Mouse (Mus musculus) frontal cortex, postnatal 14 days (tissue): ENCODE measurements around the gene Atg16l2.

Experiments
- DNase-seq, 2 experiments: peaks; one replicate each; pipeline ENCODE4 v3.0.0; 2022; ENCODE audit warnings: low spot score in 2 of 2

The Atg16l2 gene

GRCm38 (mm10) chr7:101292086-101292485 is 10.0 kb downstream of the Atg16l2 start:
- no peak for DNase-seq

- no peak for DNase-seq
Measured at GRCm38 (mm10) chr7:101291641-101292040, 10.4 kb downstream of the Atg16l2 start.

- DNase-seq: no peak
Measured at GRCm38 (mm10) chr7:101291211-101291610, 10.8 kb downstream of the Atg16l2 start.

GRCm38 (mm10) chr7:101290401-101290800 is 11.7 kb downstream of the Atg16l2 start:
- no peak for DNase-seq

- DNase-seq: no peak
Measured at GRCm38 (mm10) chr7:101288436-101288835, 13.6 kb downstream of the Atg16l2 start.

GRCm38 (mm10) chr7:101287820-101288219 is 14.2 kb downstream of the Atg16l2 start:
- DNase-seq: no peak

GRCm38 (mm10) chr7:101286891-101287290 is 15.2 kb downstream of the Atg16l2 start:
- DNase-seq: no peak

GRCm38 (mm10) chr7:101284504-101284903 is 17.5 kb downstream of the Atg16l2 start:
- DNase-seq: no peak

- DNase-seq: no peak
Measured at GRCm38 (mm10) chr7:101282721-101283120, 19.3 kb downstream of the Atg16l2 start.

GRCm38 (mm10) chr7:101272466-101273160 is 29.4 kb downstream of the Atg16l2 start:
- DNase-seq: no peak

- DNase-seq: no peak
Measured at GRCm38 (mm10) chr7:101271602-101272001, 30.4 kb downstream of the Atg16l2 start.

GRCm38 (mm10) chr7:101267457-101268259 is 34.4 kb downstream of the Atg16l2 start:
- DNase-seq: no peak

GRCm38 (mm10) chr7:101263511-101263910 is 38.5 kb downstream of the Atg16l2 start:
- DNase-seq: no peak

GRCm38 (mm10) chr7:101261941-101262546 is 40.0 kb downstream of the Atg16l2 start:
- DNase-seq: no peak

- DNase-seq: no peak
Measured at GRCm38 (mm10) chr7:101258482-101258881, 43.6 kb downstream of the Atg16l2 start.

GRCm38 (mm10) chr7:101253071-101253470 is 49.0 kb downstream of the Atg16l2 start:
- no peak for DNase-seq

- DNase-seq: no peak
Measured at GRCm38 (mm10) chr7:101249173-101249572, 52.9 kb downstream of the Atg16l2 start.

GRCm38 (mm10) chr7:101248760-101249159 is 53.3 kb downstream of the Atg16l2 start:
- DNase-seq: no peak

GRCm38 (mm10) chr7:101236712-101237473 is 65.2 kb downstream of the Atg16l2 start:
- DNase-seq: no peak

- DNase-seq: no peak
Measured at GRCm38 (mm10) chr7:101232716-101233115, 69.3 kb downstream of the Atg16l2 start.

- no peak for DNase-seq
Measured at GRCm38 (mm10) chr7:101231458-101231857, 70.6 kb downstream of the Atg16l2 start.

- no peak for DNase-seq
Measured at GRCm38 (mm10) chr7:101229336-101229735, 72.7 kb downstream of the Atg16l2 start.
